Mouse (Mus musculus): ENCODE results near the gene Smco1.

Gene Smco1

GRCm38 (mm10) chr16:32312386-32312785 lies 41.1 kb downstream of the Smco1 start:
- no peak for DNase-seq (ENCODE audit: low read depth)

- no peak for DNase-seq (ENCODE audit: low read depth)
Observed at GRCm38 (mm10) chr16:32312859-32313258, 41.6 kb downstream of the Smco1 start.

GRCm38 (mm10) chr16:32316601-32317000 lies 45.3 kb downstream of the Smco1 start:
- DNase-seq (ENCODE audit: low read depth), result no peak

GRCm38 (mm10) chr16:32323953-32324352 lies 52.7 kb downstream of the Smco1 start:
- DNase-seq (ENCODE audit: low read depth), result no peak

All from NIH3T3 (cell line).